Mouse (Mus musculus) lung, embryonic 16.5 days (tissue): Measurements from ENCODE around the gene Ift140. TPM values are rescaled to one million over a fixed set of nuclear protein-coding genes. Genes with fewer than 3 reads are reported as not detected.
"Not testable (repeated sequence)": the region's sequence is repeated elsewhere in the genome, so short reads cannot be mapped to it uniquely, and the experiment has no call there.

ENCODE experiments used
- ATAC-seq: fragments of 200-750 bp; cut with Nextera tagmentation; 2 replicates; pipeline ENCODE4 v1.8.0; 2017; ENCODE audit warnings: low read depth, mild to moderate bottlenecking, moderate library complexity
- H3K27ac ChIP-seq: fragments of 300-500 bp; sonication (generic); 2 replicates; pipeline ENCODE4 v1.5.1; 2014; ENCODE audit warnings: mild to moderate bottlenecking, control low read depth, low read length
- H3K27me3 ChIP-seq: fragments of 300-500 bp; sonication (generic); 2 replicates; pipeline ENCODE4 v1.6.1; 2014; ENCODE audit warnings: low read depth, low read length, mixed read lengths; ENCODE audit not compliant: control insufficient read depth, insufficient read depth
- H3K36me3 ChIP-seq: fragments of 300-500 bp; sonication (generic); 2 replicates; pipeline ENCODE4 v1.6.1; 2014; ENCODE audit warnings: low read length; ENCODE audit not compliant: control insufficient read depth, insufficient read depth
- H3K4me1 ChIP-seq: fragments of 300-500 bp; sonication (generic); replicated peaks from 2 replicates; pipeline ENCODE4 v1.6.1; 2014; ENCODE audit warnings: low read length, mixed read lengths; ENCODE audit not compliant: control insufficient read depth, insufficient read depth
- H3K4me2 ChIP-seq: fragments of 300-500 bp; sonication (generic); 2 replicates; pipeline ENCODE4 v1.6.1; 2014; ENCODE audit warnings: low read depth, low read length, control low read depth
- H3K4me3 ChIP-seq: fragments of 300-500 bp; sonication (generic); 2 replicates; pipeline ENCODE4 v1.5.1; 2014; ENCODE audit warnings: mild to moderate bottlenecking, low read length, control low read depth
- H3K9ac ChIP-seq: fragments of 300-500 bp; sonication (generic); 2 replicates; pipeline ENCODE4 v1.6.1; 2014; ENCODE audit warnings: low read length, control low read depth
- H3K9me3 ChIP-seq: fragments of 300-500 bp; sonication (generic); 2 replicates; pipeline ENCODE4 v1.6.1; 2016; ENCODE audit warnings: low read length; ENCODE audit not compliant: control insufficient read depth
- WGBS: fragments of 180-500 bp; shearing (Covaris S2); extraction: QIAGEN DNeasy Blood & Tissue Kit; methylation state at CpG from one replicate; pipeline ENCODE4 v1.1.7; 2014; 5-methylcytosine and 5-hydroxymethylcytosine counted together
- polyA plus RNA-seq: library from polyadenylated mRNA; unstranded; fragments of >200 nt; fragmentation: Nextera tagmentation; extraction: Ambion mirVana; gene quantifications from 2 replicates; pipeline ENCODE4 v1.2.1, GENCODE M21; 2015

The Ift140 gene
- polyA plus RNA-seq, 1 experiment from 2014 or later = 17.1 TPM

GRCm38 (mm10) chr17:25123979-25124378 lies 108.1 kb downstream of the Ift140 start:
- Histone ChIP-seq H3K4me3 (no peak overlapping the region), H3K36me3 (no peaks in the 10 kb centered on the region), H3K27ac (no peak overlapping the region), H3K4me2 (no peak overlapping the region), H3K27me3 (no peaks in the 10 kb centered on the region; the same call in 1 of the 2 replicates), H3K9ac (no peak overlapping the region), H3K4me1 (no peaks in the 10 kb centered on the region), H3K9me3 (no peaks in the 10 kb centered on the region)
- 20% methylated on average over 7 of the region's 7 CpGs for WGBS
- no peak for ATAC-seq

- not testable (repeated sequence) for H3K9me3 ChIP-seq, H3K4me1 ChIP-seq, H3K4me3 ChIP-seq, H3K9ac ChIP-seq, H3K27me3 ChIP-seq, H3K27ac ChIP-seq, H3K36me3 ChIP-seq, ATAC-seq, H3K4me2 ChIP-seq
- WGBS = 71% methylated on average over 3 of the region's 3 CpGs
These were observed 109.7 kb downstream of the Ift140 start for GRCm38 (mm10) chr17:25125442-25126060.

GRCm38 (mm10) chr17:25127079-25127478 lies 111.2 kb downstream of the Ift140 start:
- no peak overlapping the region for H3K9ac ChIP-seq
- H3K9me3 ChIP-seq = no peaks in the 10 kb centered on the region
- no peak for ATAC-seq
- H3K27me3 ChIP-seq = no peaks in the 10 kb centered on the region
- H3K36me3 ChIP-seq = no peaks in the 10 kb centered on the region
- no peak overlapping the region for H3K4me2 ChIP-seq
- no peak overlapping the region for H3K4me3 ChIP-seq
- H3K27ac ChIP-seq = no peak overlapping the region
- H3K4me1 ChIP-seq = no peaks in the 10 kb centered on the region
- WGBS = 35% methylated on average over 8 of the region's 8 CpGs

- no peak overlapping the region for H3K9ac ChIP-seq
- WGBS = 47% methylated on average over 9 of the region's 9 CpGs
- H3K36me3 ChIP-seq = no peaks in the 10 kb centered on the region
- no peak overlapping the region for H3K27ac ChIP-seq
- H3K4me1 ChIP-seq = no peaks in the 10 kb centered on the region
- H3K4me2 ChIP-seq = no peak overlapping the region
- no peaks in the 10 kb centered on the region for H3K9me3 ChIP-seq
- no peak overlapping the region for H3K4me3 ChIP-seq
- H3K27me3 ChIP-seq = no peaks in the 10 kb centered on the region
- ATAC-seq = no peak
These were observed 111.8 kb downstream of the Ift140 start for GRCm38 (mm10) chr17:25127681-25128080.

DNA sequence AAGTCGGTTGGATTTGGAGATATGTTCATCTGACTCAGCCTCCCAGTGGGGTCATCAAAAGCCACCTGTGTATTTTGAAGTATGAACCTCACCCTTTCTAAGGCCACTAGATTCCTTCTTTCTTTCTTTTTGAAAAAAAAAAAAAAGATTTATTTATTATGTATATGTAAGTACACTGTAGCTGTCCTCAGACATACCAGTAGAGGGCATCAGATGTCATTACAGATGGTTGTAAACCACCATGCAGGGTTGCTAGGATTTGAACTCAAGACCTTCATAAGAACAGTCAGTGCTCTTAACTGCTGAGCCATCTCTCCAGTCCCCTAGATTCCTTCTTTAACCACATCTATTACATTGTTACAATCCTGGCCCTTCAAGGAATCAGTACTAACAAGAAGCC lies 114.2 kb downstream of the Ift140 start:
- Histone ChIP-seq H3K27ac (no peak overlapping the region), H3K4me2 (no peak overlapping the region), H3K27me3 (no peaks in the 10 kb centered on the region), H3K9ac (no peak overlapping the region), H3K9me3 (no peaks in the 10 kb centered on the region), H3K4me3 (no peak overlapping the region), H3K4me1 (peaks cover 11% of the 10 kb centered on the region), H3K36me3 (no peaks in the 10 kb centered on the region)
- WGBS = 83% methylated on average over 1 of the region's 1 CpGs
- ATAC-seq = no peak

DNA sequence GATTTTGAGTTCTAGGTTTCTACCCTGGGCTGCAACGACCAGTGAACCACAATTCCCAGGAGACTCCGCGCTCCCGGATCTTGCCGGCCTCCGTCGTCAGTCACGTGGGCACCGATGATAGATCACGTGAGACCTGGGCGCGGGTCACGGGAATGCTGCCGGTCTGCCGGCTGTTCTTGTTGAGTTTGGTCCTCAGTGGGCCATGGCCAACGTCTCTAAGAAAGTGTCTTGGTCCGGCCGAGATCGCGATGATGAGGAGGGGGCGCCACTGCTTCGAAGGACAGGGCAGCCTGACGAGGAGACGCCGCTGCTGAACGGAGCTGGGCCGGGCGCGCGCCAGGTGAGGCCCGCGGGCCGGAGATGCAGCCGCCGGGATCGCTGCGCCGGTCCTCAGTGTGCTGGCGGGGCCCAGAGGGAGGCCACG lies 117.4 kb downstream of the Ift140 start, which contains the start of gene Clcn7:
Gene Clcn7, plus strand, starts transcription at position 117 of the 424 bp plus-strand sequence.
- H3K9ac ChIP-seq = peak within 1 kb of the TSS; percentile 80
- H3K36me3 ChIP-seq = no peaks in the 10 kb centered on the region
- H3K4me1 ChIP-seq = peaks cover 11% of the 10 kb centered on the region
- H3K4me3 ChIP-seq = peak within 1 kb of the TSS; percentile 85
- H3K27ac ChIP-seq = no peak within 1 kb of the TSS
- peak within 1 kb of the TSS; percentile 88 for H3K4me2 ChIP-seq
- no peaks in the 10 kb centered on the region for H3K9me3 ChIP-seq
- under 1% methylated on average over 40 of the region's 40 CpGs for WGBS
- ATAC-seq = peak; percentile 95
- no peaks in the 10 kb centered on the region for H3K27me3 ChIP-seq

DNA sequence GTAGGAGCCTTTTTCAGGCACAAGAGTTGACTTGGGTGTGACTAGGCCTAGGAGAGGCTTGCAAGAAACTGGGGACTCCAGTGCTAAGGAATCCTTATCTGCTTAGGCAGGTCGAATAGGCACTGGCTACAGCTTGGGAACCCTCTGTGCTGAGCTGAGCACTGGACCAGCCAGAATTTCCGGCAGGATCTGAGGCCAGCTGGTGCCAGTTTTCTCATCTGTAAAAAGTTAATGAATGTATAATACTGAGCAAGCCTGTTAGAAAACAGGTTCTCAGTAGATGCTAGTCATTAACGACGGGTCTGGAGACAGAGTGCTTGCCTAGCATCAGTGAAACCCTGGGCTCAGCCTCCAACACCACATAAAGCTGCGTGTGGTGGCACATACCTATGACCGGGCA lies 119.7 kb downstream of the Ift140 start:
- no peaks in the 10 kb centered on the region for H3K9me3 ChIP-seq
- no peak overlapping the region for H3K4me3 ChIP-seq
- no peak for ATAC-seq
- H3K4me2 ChIP-seq = no peak overlapping the region
- H3K4me1 ChIP-seq = peaks cover 11% of the 10 kb centered on the region
- 85% methylated on average over 6 of the region's 6 CpGs for WGBS
- H3K27ac ChIP-seq = no peak overlapping the region
- no peaks in the 10 kb centered on the region for H3K36me3 ChIP-seq
- no peak overlapping the region for H3K9ac ChIP-seq
- H3K27me3 ChIP-seq = no peaks in the 10 kb centered on the region

GRCm38 (mm10) chr17:25138803-25139202 lies 122.9 kb downstream of the Ift140 start:
- H3K27me3 ChIP-seq = no peaks in the 10 kb centered on the region
- no peak overlapping the region for H3K4me3 ChIP-seq
- peaks cover 10% of the 10 kb centered on the region for H3K4me1 ChIP-seq
- H3K27ac ChIP-seq = no peak overlapping the region
- no peak overlapping the region for H3K9ac ChIP-seq
- no peak for ATAC-seq
- H3K36me3 ChIP-seq = no peaks in the 10 kb centered on the region
- H3K9me3 ChIP-seq = no peaks in the 10 kb centered on the region
- no peak overlapping the region for H3K4me2 ChIP-seq
- 92% methylated on average over 1 of the region's 1 CpGs for WGBS

DNA sequence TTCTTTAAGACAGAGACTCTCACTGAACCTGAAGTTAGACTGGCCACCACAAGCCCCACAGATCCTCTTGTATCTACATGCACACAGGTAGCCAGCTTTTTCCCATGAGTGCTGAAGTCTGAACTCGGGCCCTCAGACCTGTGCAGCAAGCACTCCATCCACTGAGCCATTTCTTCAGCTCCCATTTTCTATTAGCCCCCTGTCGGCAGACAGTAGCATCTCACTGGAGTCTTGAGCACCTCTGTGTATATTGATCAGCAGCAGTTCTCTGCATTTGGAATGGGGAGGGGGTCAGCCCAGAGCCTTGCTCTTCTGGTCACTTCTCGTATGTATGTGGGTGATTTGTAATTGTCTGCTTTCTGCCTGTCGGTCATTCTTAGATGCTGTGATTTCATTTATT lies 124.1 kb downstream of the Ift140 start:
- WGBS = 64% methylated on average over 4 of the region's 4 CpGs
- no peak overlapping the region for H3K4me2 ChIP-seq
- H3K4me1 ChIP-seq = no peaks in the 10 kb centered on the region
- H3K9me3 ChIP-seq = no peaks in the 10 kb centered on the region
- H3K36me3 ChIP-seq = no peaks in the 10 kb centered on the region
- no peak overlapping the region for H3K4me3 ChIP-seq
- H3K9ac ChIP-seq = no peak overlapping the region
- no peak overlapping the region for H3K27ac ChIP-seq
- no peaks in the 10 kb centered on the region for H3K27me3 ChIP-seq
- ATAC-seq = no peak
